Mouse (Mus musculus) mouse trophoblast stem cell (cell line): ENCODE measurements around the gene Smad1.

Experiments
- in situ Hi-C, 2 experiments: fragments of 300-500 bp; cut with MseI, MboI; formaldehyde crosslinking; loops; 2 replicates in 1 of 2; 3 replicates in 1 of 2; pipeline ENCODE4 v1.15.1; 2025

Gene Smad1

GRCm38 (mm10) chr8:79301548-79301947 is 97.8 kb downstream of the Smad1 start:
- in situ Hi-C loops, result no loop called here

- in situ Hi-C loops, result no loop called here
These were observed 99.6 kb downstream of the Smad1 start for GRCm38 (mm10) chr8:79299704-79300103.

DNA sequence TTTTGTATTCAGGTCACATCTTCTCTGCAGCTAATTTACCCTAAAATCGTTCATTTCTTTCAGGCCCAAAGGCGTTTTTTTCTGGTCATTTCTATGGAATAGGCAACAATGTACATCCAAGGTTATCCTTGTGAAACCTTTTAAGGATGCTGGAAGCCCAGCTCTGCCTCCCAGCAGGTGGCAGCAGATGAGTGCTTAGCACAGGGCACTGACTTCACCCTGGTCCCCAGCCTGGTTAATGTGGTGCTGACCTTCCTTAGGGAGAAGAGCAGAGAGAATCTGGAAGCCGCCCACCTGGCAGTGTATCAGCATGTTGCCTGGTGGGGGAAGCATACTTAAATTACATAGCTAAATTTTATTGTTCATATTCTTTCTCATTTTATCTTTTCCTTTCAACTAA is 101.6 kb downstream of the Smad1 start:
- in situ Hi-C loops, result no loop called here

GRCm38 (mm10) chr8:79295276-79296105 is 103.8 kb downstream of the Smad1 start:
- in situ Hi-C loops, result no loop called here

DNA sequence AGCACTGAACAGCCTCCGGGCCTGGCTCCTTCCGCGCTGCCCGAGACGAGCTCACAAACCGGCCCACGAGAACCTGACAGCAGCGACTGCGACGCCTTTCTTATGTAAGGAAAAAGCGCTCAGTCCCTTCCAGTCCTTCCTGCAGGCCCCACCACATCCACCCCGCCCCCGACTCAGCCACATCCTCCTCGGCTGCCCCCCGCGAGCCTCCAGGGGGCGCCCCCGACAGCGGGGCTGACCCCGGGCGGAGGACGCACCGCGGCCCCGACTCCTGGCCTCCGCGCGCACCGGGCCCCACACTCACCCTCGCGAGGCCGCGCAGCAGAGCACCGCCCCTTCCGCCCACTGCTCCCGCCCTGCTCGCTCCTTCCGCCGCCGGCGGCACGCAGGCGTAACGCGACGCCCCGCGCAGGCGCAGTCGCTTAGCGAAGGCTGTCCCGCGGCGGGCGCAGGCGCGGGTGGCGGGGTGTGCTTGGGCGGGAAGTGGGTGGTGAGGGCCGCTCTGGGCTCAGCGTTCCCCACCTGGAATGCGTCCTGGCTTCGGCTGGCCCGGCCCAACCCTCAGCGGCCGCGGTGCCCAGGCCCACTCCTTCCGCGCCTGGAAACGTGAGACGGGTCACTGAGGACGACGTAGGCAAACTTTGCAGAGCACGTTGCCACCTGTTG is 104.6 kb downstream of the Smad1 start, which contains the start of gene Mmaa:
TSS of gene Mmaa (minus strand) at position 328 of the 666 bp plus-strand sequence.
- in situ Hi-C loops, result no loop called here

DNA sequence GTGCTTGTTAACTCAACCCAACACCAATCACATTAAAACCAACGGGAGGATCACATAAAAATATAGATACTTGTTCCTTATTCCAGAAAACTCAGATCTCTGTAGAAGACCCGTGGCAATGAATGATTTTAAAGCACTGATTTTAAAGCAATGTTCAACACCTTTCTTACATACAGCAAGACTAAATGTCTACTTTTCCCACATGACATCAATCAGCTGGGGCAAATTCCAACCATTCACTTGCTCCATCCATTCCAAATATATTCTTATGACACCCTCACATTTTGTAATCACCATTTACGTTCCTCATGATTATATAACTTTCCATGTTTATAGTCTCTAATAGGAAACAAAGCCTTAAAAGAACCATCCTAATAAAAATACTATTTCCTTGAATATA is 105.5 kb downstream of the Smad1 start:
- in situ Hi-C loops, result no loop called here

GRCm38 (mm10) chr8:79292712-79293264 is 106.5 kb downstream of the Smad1 start:
- in situ Hi-C loops, result no loop called here

- in situ Hi-C loops, result no loop called here
These were observed 109.7 kb downstream of the Smad1 start for GRCm38 (mm10) chr8:79289592-79289991.

DNA sequence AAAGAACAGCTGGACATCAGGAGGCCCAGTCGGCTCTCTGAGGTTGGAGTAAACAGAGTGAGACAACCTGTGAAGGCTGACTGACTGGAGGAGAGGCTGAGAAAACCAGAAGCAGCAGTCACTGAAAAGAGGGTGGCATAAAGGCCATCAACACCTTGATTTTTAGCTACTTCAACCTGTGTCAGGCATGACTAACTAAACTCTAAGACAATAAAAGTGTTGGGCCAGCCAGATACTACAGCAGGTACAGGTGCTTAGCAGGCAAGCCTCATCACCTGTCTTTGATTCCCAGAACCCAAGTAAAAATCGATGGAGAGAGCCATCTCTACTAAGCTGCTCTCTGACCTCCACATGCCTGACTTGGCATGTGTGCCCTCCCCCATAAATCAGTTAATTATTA is 110.6 kb downstream of the Smad1 start:
- in situ Hi-C loops, result no loop called here
